Mouse (Mus musculus): ENCODE results near the gene Tmem242. TPM values are rescaled to one million over a fixed set of nuclear protein-coding genes. Genes with fewer than 3 reads are reported as not detected.

Gene Tmem242
- polyA plus RNA-seq, 1 experiment from 2014 or later, result 118 TPM

GRCm38 (mm10) chr17:5396213-5396612 lies 43.8 kb downstream of the Tmem242 start:
- Histone ChIP-seq H3K27ac (ENCODE audit: low read length) (no peak overlapping the region), H3K4me3 (ENCODE audit: low read length) (no peak overlapping the region), H3K4me1 (replicated peaks; ENCODE audit: control insufficient read depth, insufficient read depth, low read length) (no peaks in the 10 kb centered on the region; the same call in 1 of the 2 replicates), H3K9me3 (ENCODE audit: control insufficient read depth, low read length) (no peaks in the 10 kb centered on the region), H3K27me3 (ENCODE audit: control insufficient read depth, insufficient read depth, low read depth, low read length) (no peaks in the 10 kb centered on the region), H3K9ac (ENCODE audit: low read length) (no peak overlapping the region), H3K36me3 (ENCODE audit: control insufficient read depth, insufficient read depth, low read length) (no peaks in the 10 kb centered on the region), H3K4me2 (ENCODE audit: low read depth, low read length) (no peak overlapping the region)
- 71% methylated on average over 5 of the region's 5 CpGs for WGBS
- ATAC-seq (ENCODE audit: low read depth), result no peak

DNA sequence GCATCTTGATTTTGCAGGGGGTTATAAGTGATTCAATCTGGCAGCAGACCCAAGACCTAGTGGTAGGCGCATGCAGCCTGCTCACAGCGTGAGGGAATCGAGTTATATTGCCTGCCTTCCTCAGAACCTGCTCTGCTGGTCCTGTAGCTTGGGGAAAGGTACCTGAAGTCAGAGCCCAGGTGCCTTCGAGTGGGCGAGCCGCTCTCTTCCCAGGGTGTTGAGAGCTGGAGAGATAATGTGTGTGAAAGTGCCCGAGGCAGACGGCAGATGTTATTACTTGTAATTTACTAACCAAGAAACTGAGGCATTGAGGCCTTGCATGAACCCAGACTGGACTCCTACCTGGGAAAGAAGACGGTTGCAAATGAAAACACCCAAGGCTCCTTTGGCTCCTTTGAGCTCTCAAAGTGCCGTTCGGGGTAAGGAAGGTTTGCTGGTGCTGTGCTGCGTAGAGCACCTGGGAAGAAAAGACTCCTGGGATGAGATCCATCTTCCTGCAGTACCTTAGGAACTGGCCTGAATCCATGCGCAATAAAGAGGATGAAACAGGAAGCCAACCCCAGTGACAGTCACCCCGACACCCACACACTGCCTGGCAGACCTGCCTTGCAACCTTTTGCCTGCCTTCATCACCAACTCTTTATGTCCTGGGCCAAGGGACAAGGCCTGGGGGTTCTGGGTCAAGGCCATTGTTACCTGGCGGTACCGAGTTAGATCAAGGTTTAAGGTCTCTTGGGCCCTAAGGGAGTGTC lies 44.4 kb downstream of the Tmem242 start:
- Histone ChIP-seq H3K27ac (ENCODE audit: low read length) (no peak overlapping the region), H3K4me3 (ENCODE audit: low read length) (no peak overlapping the region), H3K9ac (ENCODE audit: low read length) (no peak overlapping the region), H3K9me3 (ENCODE audit: control insufficient read depth, low read length) (no peaks in the 10 kb centered on the region), H3K27me3 (ENCODE audit: control insufficient read depth, insufficient read depth, low read depth, low read length) (no peaks in the 10 kb centered on the region), H3K4me1 (replicated peaks; ENCODE audit: control insufficient read depth, insufficient read depth, low read length) (no peaks in the 10 kb centered on the region; the same call in 1 of the 2 replicates), H3K4me2 (ENCODE audit: low read depth, low read length) (no peak overlapping the region), H3K36me3 (ENCODE audit: control insufficient read depth, insufficient read depth, low read length) (no peaks in the 10 kb centered on the region)
- WGBS, result 67% methylated on average over 16 of the region's 16 CpGs
- no peak for ATAC-seq (ENCODE audit: low read depth)

DNA sequence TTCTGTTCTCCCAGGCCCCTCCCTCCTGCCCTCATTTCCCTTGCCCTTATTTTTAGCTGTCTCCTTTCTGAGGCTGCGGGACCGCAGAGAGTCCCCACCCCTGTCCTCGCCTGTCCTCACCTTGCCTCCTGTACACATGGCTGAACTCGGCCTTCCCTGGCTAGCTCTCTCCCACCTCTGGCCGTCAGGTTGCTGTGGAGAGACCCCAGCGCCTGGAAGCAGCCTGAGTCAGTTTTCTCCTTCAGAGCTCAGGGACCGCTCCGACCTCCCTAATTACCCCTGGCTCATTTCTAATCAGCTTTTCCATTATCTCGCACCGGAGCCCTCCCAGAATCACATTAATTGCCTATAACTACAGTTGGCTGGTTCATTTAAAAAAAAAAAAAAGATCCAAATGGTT lies 49.4 kb downstream of the Tmem242 start:
- H3K4me1 ChIP-seq (replicated peaks; ENCODE audit: control insufficient read depth, insufficient read depth, low read length), result no peaks in the 10 kb centered on the region
- no peak overlapping the region for H3K9ac ChIP-seq (ENCODE audit: low read length)
- no peak for ATAC-seq (ENCODE audit: low read depth)
- WGBS, result 64% methylated on average over 10 of the region's 10 CpGs
- H3K9me3 ChIP-seq (ENCODE audit: control insufficient read depth, low read length), result no peaks in the 10 kb centered on the region
- H3K27me3 ChIP-seq (ENCODE audit: control insufficient read depth, insufficient read depth, low read depth, low read length), result no peaks in the 10 kb centered on the region
- H3K36me3 ChIP-seq (ENCODE audit: control insufficient read depth, insufficient read depth, low read length), result no peaks in the 10 kb centered on the region
- H3K4me2 ChIP-seq (ENCODE audit: low read depth, low read length), result no peak overlapping the region
- H3K4me3 ChIP-seq (ENCODE audit: low read length), result no peak overlapping the region
- H3K27ac ChIP-seq (ENCODE audit: low read length), result no peak overlapping the region

DNA sequence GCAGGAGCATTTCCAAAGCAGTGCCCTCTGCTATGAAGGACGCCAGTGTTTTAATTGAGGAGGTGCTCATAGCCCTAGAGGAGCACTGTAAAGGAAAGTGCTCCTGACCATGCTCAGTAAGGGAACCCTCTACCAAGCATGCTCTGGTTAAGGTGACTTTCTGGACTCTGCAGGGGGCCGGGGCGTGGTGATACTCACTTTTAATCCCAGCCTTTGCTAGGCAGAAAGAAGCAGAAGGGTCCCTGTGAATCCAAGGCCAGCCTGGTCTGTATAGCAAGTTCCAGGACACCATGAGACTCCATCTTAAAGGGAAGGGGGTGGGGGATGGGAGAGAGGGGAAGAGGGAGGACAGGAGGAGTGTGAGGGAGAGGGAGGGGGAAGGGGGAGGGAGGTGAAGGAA lies 51.7 kb downstream of the Tmem242 start:
- H3K27ac ChIP-seq (ENCODE audit: low read length), result no peak overlapping the region
- H3K36me3 ChIP-seq (ENCODE audit: control insufficient read depth, insufficient read depth, low read length), result no peaks in the 10 kb centered on the region
- ATAC-seq (ENCODE audit: low read depth), result no peak
- WGBS, result 85% methylated on average over 3 of the region's 3 CpGs
- no peaks in the 10 kb centered on the region for H3K9me3 ChIP-seq (ENCODE audit: control insufficient read depth, low read length)
- no peak overlapping the region for H3K4me3 ChIP-seq (ENCODE audit: low read length)
- H3K27me3 ChIP-seq (ENCODE audit: control insufficient read depth, insufficient read depth, low read depth, low read length), result no peaks in the 10 kb centered on the region
- no peaks in the 10 kb centered on the region for H3K4me1 ChIP-seq (replicated peaks; ENCODE audit: control insufficient read depth, insufficient read depth, low read length)
- H3K4me2 ChIP-seq (ENCODE audit: low read depth, low read length), result no peak overlapping the region
- H3K9ac ChIP-seq (ENCODE audit: low read length), result no peak overlapping the region

DNA sequence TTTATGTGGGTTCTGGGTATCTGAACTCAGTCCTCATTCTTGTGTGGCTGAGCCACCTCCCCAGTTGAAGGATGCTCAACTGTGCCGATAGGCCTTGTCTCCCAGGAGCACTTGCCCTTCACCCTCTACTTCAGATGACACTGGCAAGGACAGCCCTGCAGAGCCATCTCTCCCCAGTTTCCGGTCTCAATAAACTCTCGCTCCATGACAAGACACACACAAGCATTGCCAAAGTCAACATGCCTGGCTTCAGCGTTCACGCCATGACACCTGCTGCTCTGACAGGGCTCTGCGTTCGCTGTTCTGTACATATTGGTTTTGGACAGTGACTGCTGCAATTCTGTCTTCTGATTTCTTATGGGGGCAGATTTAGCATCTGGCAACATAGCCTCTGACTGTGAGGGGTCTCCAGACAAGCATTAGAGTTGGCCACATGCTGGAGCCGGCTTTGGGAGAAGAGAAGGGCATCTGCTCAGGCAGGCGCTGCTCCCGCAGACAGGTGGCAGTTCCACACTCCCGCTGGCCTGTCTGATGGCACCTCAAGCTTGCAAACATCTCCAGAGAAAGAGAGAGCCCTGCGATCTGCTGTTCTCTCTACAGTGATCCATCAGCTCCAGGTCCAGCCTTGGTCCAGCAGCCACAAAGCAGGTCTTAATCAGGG lies 53.0 kb downstream of the Tmem242 start:
- 68% methylated on average over 12 of the region's 12 CpGs for WGBS
- Histone ChIP-seq H3K9ac (ENCODE audit: low read length) (no peak overlapping the region), H3K36me3 (ENCODE audit: control insufficient read depth, insufficient read depth, low read length) (no peaks in the 10 kb centered on the region), H3K9me3 (ENCODE audit: control insufficient read depth, low read length) (no peaks in the 10 kb centered on the region), H3K4me3 (ENCODE audit: low read length) (no peak overlapping the region), H3K4me2 (ENCODE audit: low read depth, low read length) (no peak overlapping the region), H3K4me1 (replicated peaks; ENCODE audit: control insufficient read depth, insufficient read depth, low read length) (no peaks in the 10 kb centered on the region), H3K27ac (ENCODE audit: low read length) (no peak overlapping the region), H3K27me3 (ENCODE audit: control insufficient read depth, insufficient read depth, low read depth, low read length) (no peaks in the 10 kb centered on the region)
- ATAC-seq (ENCODE audit: low read depth), result no peak

GRCm38 (mm10) chr17:5385694-5386093 lies 54.4 kb downstream of the Tmem242 start:
- no peak for ATAC-seq (ENCODE audit: low read depth)
- H3K4me3 ChIP-seq (ENCODE audit: low read length), result no peak overlapping the region
- WGBS, result 81% methylated on average over 1 of the region's 1 CpGs

GRCm38 (mm10) chr17:5377930-5378310 lies 62.1 kb downstream of the Tmem242 start:
- no peak for ATAC-seq (ENCODE audit: low read depth)
- no peaks in the 10 kb centered on the region; the same call in 1 of the 2 replicates for H3K4me1 ChIP-seq (replicated peaks; ENCODE audit: control insufficient read depth, insufficient read depth, low read length)
- no peaks in the 10 kb centered on the region for H3K36me3 ChIP-seq (ENCODE audit: control insufficient read depth, insufficient read depth, low read length)
- H3K9me3 ChIP-seq (ENCODE audit: control insufficient read depth, low read length), result no peaks in the 10 kb centered on the region
- WGBS, result 30% methylated on average over 7 of the region's 7 CpGs
- H3K27ac ChIP-seq (ENCODE audit: low read length), result no peak overlapping the region
- no peaks in the 10 kb centered on the region for H3K27me3 ChIP-seq (ENCODE audit: control insufficient read depth, insufficient read depth, low read depth, low read length)
- H3K4me3 ChIP-seq (ENCODE audit: low read length), result no peak overlapping the region
- no peak overlapping the region for H3K4me2 ChIP-seq (ENCODE audit: low read depth, low read length)
- H3K9ac ChIP-seq (ENCODE audit: low read length), result no peak overlapping the region

More at GRCm38 (mm10) chr17:5385694-5386093, 54.4 kb downstream of the Tmem242 start:
- Histone ChIP-seq H3K9ac (ENCODE audit: low read length) (no peak overlapping the region), H3K4me2 (ENCODE audit: low read depth, low read length) (no peak overlapping the region), H3K9me3 (ENCODE audit: control insufficient read depth, low read length) (no peaks in the 10 kb centered on the region), H3K27ac (ENCODE audit: low read length) (no peak overlapping the region), H3K36me3 (ENCODE audit: control insufficient read depth, insufficient read depth, low read length) (no peaks in the 10 kb centered on the region), H3K4me1 (replicated peaks; ENCODE audit: control insufficient read depth, insufficient read depth, low read length) (no peaks in the 10 kb centered on the region), H3K27me3 (ENCODE audit: control insufficient read depth, insufficient read depth, low read depth, low read length) (no peaks in the 10 kb centered on the region)

- Histone ChIP-seq H3K4me1 (replicated peaks; ENCODE audit: control insufficient read depth, insufficient read depth, low read length) (no peaks in the 10 kb centered on the region; the same call in 1 of the 2 replicates), H3K4me3 (ENCODE audit: low read length) (no peak overlapping the region), H3K4me2 (ENCODE audit: low read depth, low read length) (no peak overlapping the region), H3K27ac (ENCODE audit: low read length) (no peak overlapping the region), H3K36me3 (ENCODE audit: control insufficient read depth, insufficient read depth, low read length) (no peaks in the 10 kb centered on the region), H3K9me3 (ENCODE audit: control insufficient read depth, low read length) (no peaks in the 10 kb centered on the region), H3K27me3 (ENCODE audit: control insufficient read depth, insufficient read depth, low read depth, low read length) (no peaks in the 10 kb centered on the region), H3K9ac (ENCODE audit: low read length) (no peak overlapping the region)
- ATAC-seq (ENCODE audit: low read depth), result no peak
- 37% methylated on average over 11 of the region's 11 CpGs for WGBS
Observed at GRCm38 (mm10) chr17:5377151-5377929, 62.7 kb downstream of the Tmem242 start.

- no peak overlapping the region for H3K9ac ChIP-seq (ENCODE audit: low read length)
- no peak overlapping the region for H3K4me2 ChIP-seq (ENCODE audit: low read depth, low read length)
- H3K4me3 ChIP-seq (ENCODE audit: low read length), result no peak overlapping the region
- no peak overlapping the region for H3K27ac ChIP-seq (ENCODE audit: low read length)
- peaks cover 2% of the 10 kb centered on the region; the same call in 1 of the 2 replicates for H3K9me3 ChIP-seq (ENCODE audit: control insufficient read depth, low read length)
- WGBS, result 79% methylated on average over 8 of the region's 8 CpGs
- ATAC-seq (ENCODE audit: low read depth), result no peak
- no peaks in the 10 kb centered on the region for H3K27me3 ChIP-seq (ENCODE audit: control insufficient read depth, insufficient read depth, low read depth, low read length)
- H3K36me3 ChIP-seq (ENCODE audit: control insufficient read depth, insufficient read depth, low read length), result no peaks in the 10 kb centered on the region
- no peaks in the 10 kb centered on the region; the same call in 1 of the 2 replicates for H3K4me1 ChIP-seq (replicated peaks; ENCODE audit: control insufficient read depth, insufficient read depth, low read length)
Observed at GRCm38 (mm10) chr17:5372951-5373350, 67.1 kb downstream of the Tmem242 start.

Measured in lung, embryonic 16.5 days (tissue).